Mouse (Mus musculus): ENCODE data around the gene Nr2f1. TPM values are rescaled to one million over a fixed set of nuclear protein-coding genes. Genes with fewer than 3 reads are reported as not detected.

Nr2f1 gene
- polyA plus RNA-seq, 1 experiment: 6.8 TPM

GRCm38 (mm10) chr13:78184786-78185466 is 14.6 kb downstream of the Nr2f1 start:
- Histone ChIP-seq H3K36me3 (ENCODE audit: control insufficient read depth, insufficient read depth) (peaks cover 10% of the 10 kb centered on the region), H3K4me3 (ENCODE audit: insufficient read depth, poor library complexity, severe bottlenecking) (no peak overlapping the region), H3K79me3 (ENCODE audit: low read depth) (no peaks in the 10 kb centered on the region), H3K27me3 (ENCODE audit: control insufficient read depth, insufficient read depth, insufficient read length) (no peaks in the 10 kb centered on the region), H3K79me2 (ENCODE audit: control insufficient read depth, insufficient read depth) (no peaks in the 10 kb centered on the region), H3ac (ENCODE audit: control insufficient read depth, insufficient read length, low read depth) (no peak overlapping the region)
- TF ChIP-seq USF1 (IDR thresholded peaks at IDR 0.05; ENCODE audit: low read depth) (no peak), FOSL1 (IDR thresholded peaks at IDR 0.05; ENCODE audit: insufficient read depth, low read length, poor library complexity, severe bottlenecking) (no peak), MAX (IDR thresholded peaks at IDR 0.05) (no peak), MYOD1 (IDR thresholded peaks at IDR 0.05; ENCODE audit: control insufficient read depth, insufficient read length, low read depth) (no peak), CTCF (IDR thresholded peaks at IDR 0.05; ENCODE audit: control insufficient read depth, insufficient read depth, insufficient read length) (no peak), MYOG (IDR thresholded peaks at IDR 0.05; ENCODE audit: control insufficient read depth, extremely low read depth, insufficient read length) (no peak), CEBPB (IDR thresholded peaks at IDR 0.05; ENCODE audit: low read depth) (no peak)

GRCm38 (mm10) chr13:78183986-78184385 is 15.6 kb downstream of the Nr2f1 start:
- TF ChIP-seq CEBPB (IDR thresholded peaks at IDR 0.05; ENCODE audit: low read depth) (no peak), MAX (IDR thresholded peaks at IDR 0.05) (no peak), USF1 (IDR thresholded peaks at IDR 0.05; ENCODE audit: low read depth) (no peak), FOSL1 (IDR thresholded peaks at IDR 0.05; ENCODE audit: insufficient read depth, low read length, poor library complexity, severe bottlenecking) (no peak), CTCF (IDR thresholded peaks at IDR 0.05; ENCODE audit: control insufficient read depth, insufficient read depth, insufficient read length) (no peak), MYOD1 (IDR thresholded peaks at IDR 0.05; ENCODE audit: control insufficient read depth, insufficient read length, low read depth) (no peak), MYOG (IDR thresholded peaks at IDR 0.05; ENCODE audit: control insufficient read depth, extremely low read depth, insufficient read length) (no peak)
- H3K27me3 ChIP-seq (ENCODE audit: control insufficient read depth, insufficient read depth, insufficient read length): no peaks in the 10 kb centered on the region
- H3K4me3 ChIP-seq (ENCODE audit: insufficient read depth, poor library complexity, severe bottlenecking): no peak overlapping the region
- H3K79me2 ChIP-seq (ENCODE audit: control insufficient read depth, insufficient read depth): no peaks in the 10 kb centered on the region
- H3K36me3 ChIP-seq (ENCODE audit: control insufficient read depth, insufficient read depth): peaks cover 3% of the 10 kb centered on the region
- H3K79me3 ChIP-seq (ENCODE audit: low read depth): no peaks in the 10 kb centered on the region
- H3ac ChIP-seq (ENCODE audit: control insufficient read depth, insufficient read length, low read depth): no peak overlapping the region

GRCm38 (mm10) chr13:78183004-78183403 is 16.6 kb downstream of the Nr2f1 start:
- Histone ChIP-seq H3ac (ENCODE audit: control insufficient read depth, insufficient read length, low read depth) (no peak overlapping the region), H3K27me3 (ENCODE audit: control insufficient read depth, insufficient read depth, insufficient read length) (no peaks in the 10 kb centered on the region), H3K79me2 (ENCODE audit: control insufficient read depth, insufficient read depth) (no peaks in the 10 kb centered on the region), H3K4me3 (ENCODE audit: insufficient read depth, poor library complexity, severe bottlenecking) (no peak overlapping the region), H3K36me3 (ENCODE audit: control insufficient read depth, insufficient read depth) (peaks cover 3% of the 10 kb centered on the region), H3K79me3 (ENCODE audit: low read depth) (no peaks in the 10 kb centered on the region)
- no peak for TF ChIP-seq MAX (IDR thresholded peaks at IDR 0.05)
- no peak for TF ChIP-seq USF1 (IDR thresholded peaks at IDR 0.05; ENCODE audit: low read depth)
- TF ChIP-seq MYOG (IDR thresholded peaks at IDR 0.05; ENCODE audit: control insufficient read depth, extremely low read depth, insufficient read length): no peak
- TF ChIP-seq CTCF (IDR thresholded peaks at IDR 0.05; ENCODE audit: control insufficient read depth, insufficient read depth, insufficient read length): no peak
- TF ChIP-seq FOSL1 (IDR thresholded peaks at IDR 0.05; ENCODE audit: insufficient read depth, low read length, poor library complexity, severe bottlenecking): no peak
- TF ChIP-seq CEBPB (IDR thresholded peaks at IDR 0.05; ENCODE audit: low read depth): no peak
- TF ChIP-seq MYOD1 (IDR thresholded peaks at IDR 0.05; ENCODE audit: control insufficient read depth, insufficient read length, low read depth): no peak

- TF ChIP-seq USF1 (IDR thresholded peaks at IDR 0.05; ENCODE audit: low read depth): no peak
- no peak for TF ChIP-seq MYOD1 (IDR thresholded peaks at IDR 0.05; ENCODE audit: control insufficient read depth, insufficient read length, low read depth)
- TF ChIP-seq MAX (IDR thresholded peaks at IDR 0.05): no peak
- no peak for TF ChIP-seq FOSL1 (IDR thresholded peaks at IDR 0.05; ENCODE audit: insufficient read depth, low read length, poor library complexity, severe bottlenecking)
- no peak for TF ChIP-seq CTCF (IDR thresholded peaks at IDR 0.05; ENCODE audit: control insufficient read depth, insufficient read depth, insufficient read length)
- TF ChIP-seq CEBPB (IDR thresholded peaks at IDR 0.05; ENCODE audit: low read depth): no peak
- TF ChIP-seq MYOG (IDR thresholded peaks at IDR 0.05; ENCODE audit: control insufficient read depth, extremely low read depth, insufficient read length): no peak
- no peak overlapping the region for H3K4me3 ChIP-seq (ENCODE audit: insufficient read depth, poor library complexity, severe bottlenecking)
- H3K79me2 ChIP-seq (ENCODE audit: control insufficient read depth, insufficient read depth): no peaks in the 10 kb centered on the region
- H3ac ChIP-seq (ENCODE audit: control insufficient read depth, insufficient read length, low read depth): no peak overlapping the region
- H3K79me3 ChIP-seq (ENCODE audit: low read depth): no peaks in the 10 kb centered on the region
- no peaks in the 10 kb centered on the region for H3K27me3 ChIP-seq (ENCODE audit: control insufficient read depth, insufficient read depth, insufficient read length)
- H3K36me3 ChIP-seq (ENCODE audit: control insufficient read depth, insufficient read depth): peaks cover 3% of the 10 kb centered on the region
Observed at GRCm38 (mm10) chr13:78181930-78182558, 17.5 kb downstream of the Nr2f1 start.

GRCm38 (mm10) chr13:78181071-78181929 is 18.3 kb downstream of the Nr2f1 start:
- H3K27me3 ChIP-seq (ENCODE audit: control insufficient read depth, insufficient read depth, insufficient read length): no peaks in the 10 kb centered on the region
- TF ChIP-seq MYOG (IDR thresholded peaks at IDR 0.05; ENCODE audit: control insufficient read depth, extremely low read depth, insufficient read length) (no peak), FOSL1 (IDR thresholded peaks at IDR 0.05; ENCODE audit: insufficient read depth, low read length, poor library complexity, severe bottlenecking) (no peak), CEBPB (IDR thresholded peaks at IDR 0.05; ENCODE audit: low read depth) (no peak), MAX (IDR thresholded peaks at IDR 0.05) (no peak), MYOD1 (IDR thresholded peaks at IDR 0.05; ENCODE audit: control insufficient read depth, insufficient read length, low read depth) (no peak), CTCF (IDR thresholded peaks at IDR 0.05; ENCODE audit: control insufficient read depth, insufficient read depth, insufficient read length) (no peak), USF1 (IDR thresholded peaks at IDR 0.05; ENCODE audit: low read depth) (no peak)
- no peak overlapping the region for H3K4me3 ChIP-seq (ENCODE audit: insufficient read depth, poor library complexity, severe bottlenecking)
- no peak overlapping the region for H3ac ChIP-seq (ENCODE audit: control insufficient read depth, insufficient read length, low read depth)
- no peaks in the 10 kb centered on the region for H3K79me3 ChIP-seq (ENCODE audit: low read depth)
- no peaks in the 10 kb centered on the region for H3K36me3 ChIP-seq (ENCODE audit: control insufficient read depth, insufficient read depth)
- no peaks in the 10 kb centered on the region for H3K79me2 ChIP-seq (ENCODE audit: control insufficient read depth, insufficient read depth)
